Mouse (Mus musculus): ENCODE results near the gene Nxph1.
A peak's percentile ranks its signal among the peaks of the same experiment; 100 is the strongest.

Nxph1 gene

DNA sequence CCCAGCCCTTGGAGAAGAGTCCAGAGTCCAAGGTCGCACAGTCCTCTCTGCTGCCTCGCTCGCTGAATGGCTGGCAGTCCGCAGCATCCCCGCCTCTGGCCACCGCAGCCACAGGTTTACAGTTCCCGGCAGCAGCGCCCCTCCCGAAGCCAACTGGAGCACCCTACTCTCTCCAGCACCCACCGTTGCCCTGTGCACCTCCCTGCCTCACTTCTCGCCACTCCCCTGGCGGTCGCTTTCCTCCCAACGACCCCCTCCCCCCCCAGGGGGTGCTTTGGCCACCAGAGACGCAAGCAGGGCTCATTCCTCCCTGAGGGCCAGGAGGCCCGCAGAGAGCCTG lies at the start of gene Nxph1:
TSS of gene Nxph1 (plus strand) at position 301 of the 340 bp plus-strand sequence.
- DNase-seq (ENCODE audit: low spot score in 2 of 2): no peak

DNA sequence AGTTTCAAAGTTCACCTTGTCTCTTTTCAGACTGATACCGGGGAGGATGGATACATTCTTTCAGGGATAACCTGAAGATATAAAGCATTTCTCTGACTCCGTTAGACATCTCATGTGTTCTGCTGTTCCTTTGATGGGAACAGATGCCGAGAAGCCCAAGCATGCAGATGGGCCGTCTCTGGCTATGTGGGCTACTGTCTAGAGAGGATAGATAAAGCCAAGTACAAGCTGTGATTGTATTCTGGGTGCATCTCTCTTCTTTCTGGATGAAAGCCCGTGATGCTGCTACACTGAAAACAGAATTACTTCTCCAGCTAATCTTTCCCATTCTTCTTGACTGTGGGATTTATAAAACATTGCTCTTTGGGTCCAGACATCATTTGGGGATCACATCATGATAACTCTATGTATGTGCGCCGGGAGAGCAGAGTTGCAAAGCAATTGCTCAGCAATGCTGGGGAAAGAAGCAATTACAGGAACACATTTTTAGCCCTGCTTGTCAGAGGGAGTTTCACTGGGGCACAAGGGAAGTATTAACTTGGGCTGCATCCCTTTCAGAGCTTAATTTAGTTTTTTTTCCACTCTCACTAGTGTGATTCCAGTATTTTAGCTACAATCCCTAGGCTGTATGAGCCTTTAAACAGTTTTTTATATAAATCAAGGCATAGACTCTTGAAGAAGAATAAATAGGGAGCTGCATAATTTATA lies 48.1 kb upstream of the Nxph1 start:
- peak in 1 of 2 experiments; percentile 8 for DNase-seq (ENCODE audit: low spot score in 2 of 2)

GRCm38 (mm10) chr6:8900729-8901122 lies 47.5 kb upstream of the Nxph1 start:
- DNase-seq (ENCODE audit: low spot score in 2 of 2): no peak

DNA sequence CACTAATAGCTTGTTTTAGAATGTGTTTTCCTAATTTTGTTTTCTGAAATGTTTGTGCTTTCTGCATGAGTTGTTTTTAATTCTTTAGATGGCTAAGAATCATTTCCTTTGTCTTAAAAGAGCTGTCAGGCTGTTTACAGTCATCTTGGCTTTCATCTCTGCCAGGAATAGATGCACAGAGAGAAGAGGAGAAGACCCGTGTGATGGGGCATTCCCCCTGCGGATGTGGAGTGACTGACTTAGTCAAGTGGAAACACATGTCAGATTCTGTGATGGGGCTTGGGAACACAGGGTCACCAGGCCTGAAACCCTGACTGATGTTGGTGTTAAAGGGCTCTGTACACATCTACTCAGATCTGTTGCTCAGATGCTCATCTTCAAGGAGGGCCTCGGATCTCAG lies 40.3 kb upstream of the Nxph1 start:
- no peak for DNase-seq (ENCODE audit: low spot score in 2 of 2)

- DNase-seq (ENCODE audit: low spot score in 2 of 2): no peak
Measured at GRCm38 (mm10) chr6:8913404-8913803, 34.8 kb upstream of the Nxph1 start.

- no peak for DNase-seq (ENCODE audit: low spot score in 2 of 2)
Measured at GRCm38 (mm10) chr6:8914682-8915081, 33.5 kb upstream of the Nxph1 start.

DNA sequence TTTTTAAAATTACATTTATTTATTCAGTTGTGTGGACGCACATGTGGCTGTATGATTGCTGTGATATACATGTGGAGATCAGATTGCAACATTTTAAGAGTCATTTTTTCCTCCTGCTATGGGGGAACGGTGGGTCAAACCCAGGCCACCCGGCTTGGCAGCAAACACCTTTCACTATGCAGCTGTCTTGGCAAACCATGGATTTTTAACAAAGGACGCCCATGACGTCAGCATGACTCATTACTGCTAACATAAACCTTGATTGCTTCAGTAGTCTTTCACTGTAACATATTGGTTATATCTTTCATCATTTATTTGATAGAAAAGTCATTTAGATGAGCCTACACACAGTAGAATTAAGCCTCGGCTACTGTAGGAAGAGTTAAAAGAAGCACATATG lies 23.8 kb upstream of the Nxph1 start:
- DNase-seq (ENCODE audit: low spot score in 2 of 2): no peak

DNA sequence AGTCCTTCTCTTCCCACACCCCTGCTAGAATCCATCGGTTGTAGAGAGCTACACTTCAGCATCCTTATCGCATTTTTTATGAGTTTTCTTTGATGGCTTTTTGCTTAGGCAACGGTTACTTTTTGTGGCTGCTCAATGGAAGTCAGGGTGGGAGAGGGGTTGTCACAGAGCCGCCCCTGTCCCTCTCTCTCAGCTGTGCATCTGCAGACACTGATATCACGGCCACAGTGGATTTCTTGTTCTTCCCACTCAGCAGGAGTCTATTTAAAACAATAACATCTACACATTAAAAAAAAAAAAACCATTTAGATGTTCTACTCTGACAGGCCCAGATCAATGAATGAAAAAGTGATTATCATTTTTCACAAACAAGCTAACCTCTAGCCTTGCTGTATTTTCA lies 13.0 kb upstream of the Nxph1 start:
- no peak for DNase-seq (ENCODE audit: low spot score in 2 of 2)

GRCm38 (mm10) chr6:8935705-8936104 lies 12.5 kb upstream of the Nxph1 start:
- DNase-seq (ENCODE audit: low spot score in 2 of 2): peak in 1 of 2 experiments; percentile 43

GRCm38 (mm10) chr6:8936168-8936567 lies 12.1 kb upstream of the Nxph1 start:
- DNase-seq (ENCODE audit: low spot score in 2 of 2): no peak

DNA sequence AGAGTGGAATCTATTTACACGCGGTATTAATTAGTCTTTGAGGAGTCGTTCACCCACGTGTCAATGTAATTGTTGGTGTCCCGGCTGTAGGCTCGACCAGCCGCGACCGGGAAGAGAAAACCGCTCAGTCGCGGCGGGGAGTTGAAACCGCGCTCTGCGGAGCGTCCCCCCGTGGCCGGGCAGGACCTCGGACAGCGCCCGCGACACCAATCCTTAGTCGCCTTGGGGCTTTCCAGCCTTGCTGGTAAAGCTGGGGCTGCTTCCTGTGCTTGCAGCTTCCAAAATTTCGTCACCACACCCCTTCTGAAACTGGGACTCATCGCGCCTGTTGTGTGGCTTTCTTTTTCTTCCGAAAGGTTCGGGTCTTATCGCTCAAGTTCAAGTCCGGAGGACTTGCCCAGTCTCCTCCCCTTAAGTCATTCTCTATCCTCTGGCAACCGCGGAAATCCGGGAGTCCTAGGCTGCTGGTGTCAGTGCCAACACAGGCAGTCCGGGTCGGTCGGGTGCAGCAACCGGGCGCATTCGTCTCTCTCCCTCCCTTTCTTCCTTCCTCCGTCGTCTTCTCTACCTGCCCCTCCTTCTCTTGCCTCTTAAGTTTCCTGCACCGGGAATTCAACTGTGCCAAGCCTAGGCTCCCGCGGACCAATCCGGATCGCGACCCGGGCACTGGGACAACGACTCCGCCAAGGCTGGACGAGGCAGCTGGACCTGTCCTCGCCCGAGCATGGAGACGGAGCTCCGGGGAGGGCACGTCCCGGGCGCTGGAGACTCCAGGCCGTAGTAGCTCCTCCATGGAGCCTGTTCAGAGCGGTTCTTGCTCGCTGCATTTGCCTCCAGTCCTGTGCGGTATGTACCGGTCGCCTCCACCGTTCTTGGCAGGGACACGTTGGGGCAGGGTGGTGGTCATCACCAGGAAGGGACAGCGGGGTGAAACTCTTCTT lies 510 bp downstream of the Nxph1 start:
- peak in 1 of 2 experiments; percentile 12 for DNase-seq (ENCODE audit: low spot score in 2 of 2)

- peak in 1 of 2 experiments; percentile 12 for DNase-seq (ENCODE audit: low spot score in 2 of 2)
Measured at GRCm38 (mm10) chr6:8949665-8950201, 1.5 kb downstream of the Nxph1 start.

- DNase-seq (ENCODE audit: low spot score in 2 of 2): no peak
Measured at GRCm38 (mm10) chr6:8950611-8951325, 2.5 kb downstream of the Nxph1 start.

DNA sequence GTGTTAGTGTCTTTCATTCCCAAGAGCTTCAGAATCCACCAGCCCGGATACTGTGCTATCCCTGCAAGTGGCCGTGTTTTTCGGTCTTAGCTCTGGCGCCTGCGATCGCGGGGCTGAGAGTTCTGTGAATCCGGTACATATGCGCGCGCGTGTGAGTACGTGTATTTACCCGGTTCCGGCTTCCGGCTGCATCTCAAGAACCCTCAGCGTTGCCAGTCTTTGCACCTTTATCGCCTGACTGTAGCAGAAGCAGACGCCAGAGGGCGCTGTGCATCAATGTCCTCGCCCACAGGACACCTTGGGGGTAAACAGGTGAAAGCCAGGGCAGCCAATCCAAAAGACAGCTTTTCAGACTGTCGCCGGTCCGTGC lies 3.1 kb downstream of the Nxph1 start:
- peak; percentile 64 to 75 for DNase-seq (ENCODE audit: low spot score in 2 of 2)

GRCm38 (mm10) chr6:8951884-8952590 lies 3.8 kb downstream of the Nxph1 start:
- DNase-seq (ENCODE audit: low spot score in 2 of 2): no peak

- no peak for DNase-seq (ENCODE audit: low spot score in 2 of 2)
Measured at GRCm38 (mm10) chr6:8955817-8956529, 7.7 kb downstream of the Nxph1 start.

DNA sequence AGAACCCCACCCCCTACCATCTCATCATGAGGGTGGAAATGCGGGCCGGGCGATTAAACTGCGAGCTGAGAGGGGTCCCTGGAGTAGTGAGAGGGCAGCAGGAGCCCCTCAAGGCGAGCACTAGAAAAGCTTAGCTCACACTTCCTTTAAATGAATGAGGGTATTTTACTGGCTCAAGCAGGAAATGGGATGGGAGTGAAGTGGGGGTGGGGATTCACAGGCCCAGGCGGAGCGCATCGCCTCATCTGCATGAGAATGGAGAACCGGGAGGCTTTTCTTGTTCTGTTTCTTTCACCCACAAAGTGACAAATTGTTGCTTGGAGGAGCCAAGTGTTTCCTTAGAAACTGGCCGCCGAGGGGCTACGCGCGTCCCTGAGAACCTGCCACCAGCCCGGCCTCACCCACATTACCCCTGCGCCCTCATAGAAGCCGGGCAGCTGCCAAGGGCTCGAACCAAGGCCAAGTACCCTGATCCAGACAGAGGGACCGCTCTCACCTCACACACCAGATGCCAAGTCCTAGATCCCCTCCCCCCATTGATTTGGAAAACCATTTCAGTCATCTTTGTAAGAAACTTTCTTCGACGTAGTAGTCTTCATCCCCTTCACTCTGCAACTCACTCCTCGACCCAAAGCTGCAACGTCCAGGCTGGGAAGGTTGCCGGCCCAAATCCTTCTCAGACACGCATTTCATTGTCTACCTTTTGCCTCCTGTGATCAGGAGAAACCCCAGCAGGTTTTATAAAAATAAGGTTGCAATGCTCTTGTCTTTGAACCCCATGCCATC lies 8.7 kb downstream of the Nxph1 start:
- peak in 1 of 2 experiments; percentile 6 for DNase-seq (ENCODE audit: low spot score in 2 of 2)

DNA sequence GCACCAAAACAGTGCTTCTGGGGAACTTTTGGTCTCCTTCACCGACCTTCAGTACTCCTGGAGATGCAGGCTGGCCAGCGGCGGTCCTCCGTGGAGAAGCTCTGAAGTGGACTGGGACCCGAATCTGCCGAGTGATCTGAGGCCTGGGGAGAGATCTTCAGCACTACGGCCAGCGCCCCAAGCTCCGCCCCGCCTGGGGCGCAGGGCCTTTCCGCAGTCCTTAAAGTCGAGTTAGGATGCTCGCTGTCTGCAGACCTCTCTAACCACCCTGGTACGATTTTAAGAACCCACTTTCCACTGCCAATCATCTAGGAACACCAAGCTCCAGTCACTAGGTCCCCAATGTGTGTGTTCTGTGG lies 9.3 kb downstream of the Nxph1 start:
- no peak for DNase-seq (ENCODE audit: low spot score in 2 of 2)

DNA sequence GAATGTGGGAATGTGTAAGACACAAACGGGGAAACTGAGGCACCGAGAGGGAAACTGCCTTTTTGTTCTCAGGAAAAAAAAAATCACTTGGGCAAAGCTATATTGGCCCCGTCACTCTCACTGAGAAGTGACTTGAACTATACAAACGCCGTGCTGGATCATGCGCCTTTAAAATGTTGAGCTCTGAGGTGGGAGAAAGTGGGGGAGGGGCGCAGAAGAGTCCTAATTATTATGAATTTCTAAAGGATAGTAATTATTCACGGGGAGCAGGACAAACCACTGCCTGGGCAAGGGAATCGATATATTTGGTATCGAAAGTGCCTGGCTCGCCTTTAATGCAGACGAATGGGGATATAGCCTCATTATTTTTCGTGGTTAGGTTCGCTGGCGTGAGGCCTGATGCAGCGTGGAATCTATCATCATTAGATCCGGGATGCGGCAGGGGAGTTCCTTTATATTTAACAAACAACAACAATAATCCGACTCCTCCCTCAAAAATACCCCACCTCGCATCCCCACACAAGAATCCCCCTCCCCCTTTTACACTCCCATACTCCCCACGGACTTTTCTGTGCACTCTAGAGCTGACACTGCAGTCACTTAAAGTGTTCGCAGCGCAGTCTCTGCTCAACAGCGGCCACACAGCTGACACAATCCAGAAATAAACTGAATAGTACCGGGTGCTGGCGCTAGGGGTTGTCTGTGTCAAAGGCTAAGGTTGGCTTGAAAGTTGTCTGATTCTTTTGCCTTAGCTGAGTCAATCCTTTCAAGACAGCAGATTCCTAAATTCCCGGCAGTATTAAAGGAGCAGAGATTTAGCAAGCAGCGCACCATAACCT lies 10.1 kb downstream of the Nxph1 start:
- peak in 1 of 2 experiments; percentile 17 for DNase-seq (ENCODE audit: low spot score in 2 of 2)
